Mouse (Mus musculus): Measurements from ENCODE around the gene Nudt15.
"Not testable (repeated sequence)": the region's sequence is repeated elsewhere in the genome, so short reads cannot be mapped to it uniquely, and the experiment has no call there.

GRCm38 (mm10) chr14:73528661-73529060 is 19.4 kb downstream of the Nudt15 start:
- TF ChIP-seq CTCF (IDR thresholded peaks at IDR 0.05; ENCODE audit: borderline replicate concordance, control insufficient read depth, extremely low read depth, insufficient read depth, low read length, poor library complexity); POLR2A (IDR thresholded peaks at IDR 0.05; ENCODE audit: control insufficient read depth, extremely low read depth, insufficient read depth, low read length, poor library complexity): not testable (repeated sequence)
